Mouse (Mus musculus) bone marrow, adult 2 months (tissue): ENCODE data around the gene Dnajb14. TPM values are rescaled to one million over a fixed set of nuclear protein-coding genes. Genes with fewer than 3 reads are reported as not detected.

Source experiments
- H3K27ac ChIP-seq: fragments of 200-500 bp; 2 replicates; pipeline ENCODE4 v1.5.1; 2012; ENCODE audit warnings: low read depth, mild to moderate bottlenecking, control low read depth, inconsistent platforms, low read length; ENCODE audit not compliant: control insufficient read depth, poor library complexity, insufficient read depth
- H3K4me1 ChIP-seq: fragments of 200-500 bp; 2 replicates; pipeline ENCODE4 v1.6.1; 2011; ENCODE audit warnings: low read length; ENCODE audit not compliant: control insufficient read depth, insufficient read depth
- H3K4me3 ChIP-seq: fragments of 200-500 bp; replicated peaks from 2 replicates; pipeline ENCODE3; 2011; ENCODE audit warnings: mild to moderate bottlenecking, low read depth, low read length, control low read depth; ENCODE audit not compliant: control insufficient read depth
- CTCF ChIP-seq: fragments of 200-500 bp; IDR thresholded peaks from 2 replicates; pipeline ENCODE4 v1.5.1; 2011; ENCODE audit warnings: low read length, control low read depth; ENCODE audit not compliant: control insufficient read depth, insufficient read depth
- POLR2A ChIP-seq: fragments of 200-500 bp; IDR thresholded peaks from 2 replicates; pipeline ENCODE4 v1.6.1; 2011; ENCODE audit warnings: low read depth, mild to moderate bottlenecking, control low read depth, low read length, borderline replicate concordance; ENCODE audit not compliant: control insufficient read depth
- WGBS: fragments of 180-500 bp; shearing (Covaris S2); methylation state at CpG from one replicate; pipeline ENCODE4 v1.1.7; 2018; 5-methylcytosine and 5-hydroxymethylcytosine counted together
- polyA plus RNA-seq: library from polyadenylated mRNA; stranded (reverse); fragments of >200 nt; gene quantifications from 2 replicates; pipeline ENCODE4 v1.2.4, GENCODE M21; 2011; ENCODE audit warnings: low replicate concordance; ENCODE audit not compliant: missing spikeins, insufficient read depth, insufficient read length

Gene Dnajb14
- polyA plus RNA-seq, 1 experiment, result 5.7 TPM

DNA sequence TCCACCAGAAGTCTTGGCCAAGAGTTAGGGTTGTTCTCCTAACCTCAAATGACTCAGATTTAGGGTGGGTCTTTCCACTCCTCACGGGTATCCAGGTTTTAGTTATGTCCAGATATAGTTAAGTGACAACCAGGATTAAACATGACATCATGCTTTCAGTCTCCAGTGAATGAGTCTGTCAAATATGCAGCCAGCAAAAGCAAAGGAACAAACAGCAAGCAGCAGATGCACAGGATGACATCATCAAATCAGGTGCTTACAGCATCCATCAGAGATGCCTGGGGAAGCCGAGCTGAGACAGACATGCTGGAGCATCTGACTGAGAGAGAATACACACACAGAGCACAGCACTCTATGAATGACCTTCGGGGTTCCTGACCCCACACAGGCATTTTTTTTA lies 12.1 kb upstream of the Dnajb14 start:
- TF ChIP-seq CTCF (no peak), POLR2A (no peak)
- no peaks in the 10 kb centered on the region; the same call in 1 of the 2 replicates for H3K4me1 ChIP-seq
- 67% methylated on average over 3 of the region's 3 CpGs for WGBS
- no peak overlapping the region for H3K4me3 ChIP-seq
- H3K27ac ChIP-seq, result no peak overlapping the region

DNA sequence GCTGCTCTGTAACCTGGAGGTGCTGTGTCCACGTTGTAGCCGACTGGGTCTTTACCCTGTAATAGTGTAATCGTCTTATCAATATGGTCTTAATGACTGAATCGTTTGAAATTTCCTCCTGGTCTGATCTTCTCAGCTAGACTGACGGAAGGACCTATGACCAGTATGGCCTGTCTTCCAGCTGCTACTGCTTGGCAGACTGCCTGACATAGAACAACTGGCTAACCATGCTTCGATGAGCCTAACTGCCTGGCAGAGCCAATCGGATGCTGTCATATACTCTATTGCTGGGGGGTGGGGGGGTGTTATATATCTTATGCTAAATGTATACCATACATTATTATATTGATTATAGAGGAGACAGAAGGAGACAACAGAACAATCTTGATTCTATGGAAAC lies 11.4 kb upstream of the Dnajb14 start:
- 86% methylated on average over 7 of the region's 7 CpGs for WGBS
- no peak overlapping the region for H3K4me3 ChIP-seq
- H3K4me1 ChIP-seq, result no peaks in the 10 kb centered on the region; the same call in 1 of the 2 replicates
- no peak overlapping the region for H3K27ac ChIP-seq
- no peak for TF ChIP-seq POLR2A
- TF ChIP-seq CTCF, result no peak

DNA sequence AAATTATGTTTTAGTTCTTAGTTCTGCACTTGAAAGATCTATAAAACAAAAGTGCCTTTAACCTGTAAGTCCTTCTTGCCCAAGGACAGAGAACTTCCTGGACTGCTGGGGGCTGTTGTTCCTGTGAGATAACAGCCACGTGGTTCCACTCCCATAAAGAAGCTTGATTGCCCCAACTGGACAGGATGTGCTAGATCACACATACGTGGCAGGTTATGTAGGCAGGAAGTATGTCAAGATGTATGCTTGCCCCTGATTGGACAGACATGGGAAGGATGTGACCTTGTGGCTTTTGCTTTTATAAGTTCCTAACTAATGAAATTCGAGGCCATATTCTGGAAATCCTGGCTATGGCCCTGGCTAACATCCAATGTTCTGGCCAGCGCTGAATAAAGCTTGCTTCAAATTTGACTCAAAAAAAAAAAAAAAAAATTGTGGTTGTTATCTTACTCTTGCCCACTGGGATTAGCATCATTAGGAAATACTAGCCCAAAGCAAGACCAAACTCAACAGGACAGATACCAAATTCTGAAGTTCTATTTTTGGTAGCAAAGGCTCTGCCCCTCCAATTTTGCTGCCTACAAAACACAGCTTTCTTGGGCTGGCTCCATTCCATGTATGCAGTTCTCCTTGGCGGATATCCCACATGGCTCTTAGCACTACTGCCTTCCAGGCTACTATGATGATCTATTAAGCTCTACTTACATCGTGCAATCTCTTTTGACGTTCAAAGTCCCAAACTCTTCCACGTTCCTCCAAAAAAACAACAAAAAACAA lies 6.9 kb upstream of the Dnajb14 start:
- TF ChIP-seq CTCF, result no peak
- no peak for TF ChIP-seq POLR2A
- WGBS, result 52% methylated on average over 8 of the region's 8 CpGs
- Histone ChIP-seq H3K4me1 (no peaks in the 10 kb centered on the region; the same call in 1 of the 2 replicates), H3K27ac (no peak overlapping the region), H3K4me3 (no peak overlapping the region)

DNA sequence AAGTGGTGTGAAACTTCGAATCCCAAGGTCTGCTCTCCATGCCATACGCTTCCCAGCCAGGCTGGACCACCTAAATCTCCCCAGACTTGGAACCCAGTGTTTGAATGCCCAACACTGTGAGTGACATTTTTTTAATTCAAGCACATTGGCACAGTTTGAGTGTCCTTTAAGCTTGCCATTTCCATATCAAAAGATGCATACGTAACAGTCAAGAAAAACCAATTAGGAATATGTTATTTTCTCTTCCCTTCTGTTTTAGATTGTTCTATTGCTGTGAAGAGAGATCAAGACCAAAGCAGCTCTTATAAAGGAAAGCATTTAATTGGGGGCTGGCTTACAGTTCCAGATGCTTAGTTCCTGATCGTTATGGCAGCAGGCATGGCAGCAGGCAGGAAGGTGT lies 6.0 kb upstream of the Dnajb14 start:
- 90% methylated on average over 4 of the region's 4 CpGs for WGBS
- Histone ChIP-seq H3K27ac (no peak overlapping the region), H3K4me3 (no peak overlapping the region), H3K4me1 (no peaks in the 10 kb centered on the region; the same call in 1 of the 2 replicates)
- no peak for TF ChIP-seq CTCF
- no peak for TF ChIP-seq POLR2A

DNA sequence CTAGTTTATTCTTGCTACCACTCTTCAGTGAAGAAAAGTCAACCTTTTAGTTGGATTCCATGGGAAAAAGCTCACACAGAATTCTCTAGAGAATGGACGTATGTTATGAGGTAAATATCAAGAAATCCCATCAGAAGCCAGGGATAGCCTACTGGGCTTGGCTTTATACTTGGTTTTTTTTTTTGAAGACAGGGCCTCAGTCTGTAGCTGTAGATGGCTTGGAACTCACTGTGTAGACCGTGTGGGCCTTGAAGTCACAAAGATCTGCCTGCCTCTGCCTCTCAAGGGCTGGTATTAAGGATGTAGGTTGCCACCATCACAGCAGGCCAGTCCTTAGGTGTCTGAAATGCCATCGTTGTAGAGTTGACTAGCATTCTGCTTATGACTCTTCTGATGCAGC lies 4.9 kb upstream of the Dnajb14 start:
- Histone ChIP-seq H3K27ac (no peak overlapping the region), H3K4me3 (no peak overlapping the region), H3K4me1 (no peaks in the 10 kb centered on the region; the same call in 1 of the 2 replicates)
- WGBS, result 85% methylated on average over 3 of the region's 3 CpGs
- TF ChIP-seq CTCF, result no peak
- no peak for TF ChIP-seq POLR2A

DNA sequence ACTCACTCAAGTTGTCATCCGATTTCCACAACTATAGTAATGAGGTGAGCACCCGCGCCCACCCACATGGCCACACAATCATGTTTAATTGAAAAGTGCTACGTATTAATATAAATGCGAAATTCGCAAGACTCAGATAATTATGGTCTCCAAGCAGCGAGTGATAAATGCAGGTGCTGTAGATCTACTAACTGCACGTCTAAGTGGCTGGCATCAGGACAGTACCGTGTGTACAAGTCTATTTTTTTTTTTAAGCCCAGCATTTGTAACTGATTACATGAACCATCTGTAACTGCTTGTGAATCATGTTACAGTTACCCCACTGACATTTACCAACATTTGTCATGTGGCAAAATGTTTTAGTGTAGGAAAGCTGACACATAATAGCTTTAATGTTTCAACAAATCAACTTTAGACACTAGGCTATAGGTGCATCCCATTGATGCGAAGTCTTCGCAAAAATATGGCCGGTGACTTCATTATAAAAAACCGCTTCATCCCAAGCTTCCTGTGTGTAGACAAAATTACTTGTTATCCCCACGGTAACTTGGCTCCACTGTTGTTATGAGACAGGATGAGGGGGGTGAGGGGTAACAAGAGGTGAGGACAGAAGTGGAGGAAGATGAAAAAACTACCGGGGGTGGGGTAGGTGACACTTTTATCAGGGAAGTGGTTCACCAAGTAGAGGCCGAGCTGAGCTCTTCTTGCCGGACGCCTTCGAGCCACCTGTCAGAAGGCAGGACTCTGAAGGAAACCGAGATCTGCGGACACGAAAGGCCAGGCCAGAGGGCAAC lies 3.9 kb upstream of the Dnajb14 start:
- TF ChIP-seq POLR2A (no peak), CTCF (no peak)
- Histone ChIP-seq H3K4me3 (peak overlapping the region; percentile 81), H3K4me1 (no peaks in the 10 kb centered on the region; the same call in 1 of the 2 replicates), H3K27ac (peak overlapping the region; percentile 92)
- WGBS, result 34% methylated on average over 22 of the region's 22 CpGs

DNA sequence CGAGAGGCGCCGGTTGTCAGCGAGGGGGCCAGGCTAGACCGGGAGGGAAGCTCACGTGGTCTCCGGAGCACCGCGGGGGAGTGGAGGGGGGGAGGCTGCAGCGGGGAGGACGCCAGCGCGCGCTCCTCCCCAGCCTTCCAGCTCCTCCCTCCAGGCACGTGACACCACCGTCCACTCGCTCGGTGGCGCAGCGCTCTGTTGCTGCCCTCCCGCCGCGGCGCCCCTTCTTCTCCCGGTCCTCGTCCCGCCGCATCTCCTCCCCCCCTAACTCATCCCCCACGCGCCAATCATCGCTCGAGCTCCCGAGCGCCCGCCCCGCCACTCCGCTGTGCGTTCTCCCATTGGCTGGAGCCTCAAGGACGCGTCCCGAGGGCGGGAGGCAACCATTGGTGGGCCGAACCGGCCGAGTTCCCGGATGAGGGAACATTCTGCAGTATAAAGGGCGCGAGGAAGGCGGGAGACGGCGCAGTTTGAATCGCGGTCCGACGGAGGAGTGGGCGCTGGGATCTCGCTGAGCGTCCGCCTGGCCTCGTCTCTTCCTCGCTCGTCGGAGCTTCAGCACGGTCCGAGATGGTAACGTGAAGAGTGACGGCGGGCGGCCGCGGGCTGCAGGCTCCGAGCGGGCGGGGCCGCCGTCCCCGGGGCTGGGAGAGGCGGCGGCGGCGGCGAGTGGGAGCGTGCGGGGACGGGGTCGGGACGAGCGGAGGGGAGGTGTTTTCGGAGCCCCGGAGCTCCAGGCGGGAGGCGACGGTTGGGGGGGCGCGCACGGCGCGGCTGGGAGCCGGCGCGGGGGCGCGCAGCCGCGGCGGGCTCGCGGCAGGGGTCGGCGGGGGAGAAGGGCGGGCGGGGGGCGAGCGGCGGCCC lies 3.1 kb upstream of the Dnajb14 start, which contains the start of gene H2afz:
TSS of gene H2afz (plus strand) at position 364 of the 864 bp plus-strand sequence.
- peak; percentile 95 for TF ChIP-seq POLR2A
- TF ChIP-seq CTCF, result no peak
- H3K4me1 ChIP-seq, result no peaks in the 10 kb centered on the region; the same call in 1 of the 2 replicates
- peak within 1 kb of the TSS; percentile 81 for H3K4me3 ChIP-seq
- 2% methylated on average over 106 of the region's 115 CpGs for WGBS
- H3K27ac ChIP-seq, result peak within 1 kb of the TSS; percentile 95
